Mouse (Mus musculus): ENCODE data around the gene Exoc1. TPM values are rescaled to one million over a fixed set of nuclear protein-coding genes. Genes with fewer than 3 reads are reported as not detected.
A peak's percentile ranks its signal among the peaks of the same experiment; 100 is the strongest.

Exoc1 gene
- polyA plus RNA-seq (2012; rRNA removed) = 92.7 and 104 TPM in 2 replicates

DNA sequence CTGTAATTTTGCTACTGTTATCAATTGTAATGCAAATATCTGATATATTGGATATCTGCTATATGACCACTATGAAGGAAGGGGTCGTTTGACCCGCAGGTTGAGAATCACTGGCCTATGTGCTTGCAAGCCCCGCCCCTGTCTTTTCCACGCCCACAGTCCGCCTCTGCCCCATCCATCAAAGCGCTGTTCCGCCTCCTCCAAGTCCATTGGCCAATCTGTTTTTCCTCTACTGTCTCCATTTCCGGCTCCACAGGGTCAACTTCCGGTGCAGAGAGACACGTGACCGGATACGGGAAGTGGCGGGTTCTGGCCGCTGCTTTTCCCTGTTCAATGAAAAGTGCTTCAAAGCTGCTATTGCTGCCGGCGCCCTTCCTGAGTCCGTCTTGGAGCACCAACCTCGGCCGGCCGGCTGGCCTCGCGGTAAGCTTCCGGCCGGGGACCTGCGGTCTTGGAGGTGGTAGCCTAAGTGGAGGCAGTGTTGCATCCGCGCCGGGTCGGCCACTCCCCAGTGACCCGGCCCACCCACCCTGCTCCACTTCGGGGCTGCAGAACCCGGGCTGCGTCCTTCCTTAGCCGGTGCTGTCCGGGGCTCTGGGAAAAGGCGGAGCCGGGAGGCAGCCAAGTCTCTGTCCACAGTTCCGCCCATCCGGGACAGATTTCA, at the start of gene Exoc1:
Gene Exoc1, plus strand, starts transcription at position 272 of the 664 bp plus-strand sequence.
- Histone ChIP-seq H3K4me3 (ENCODE audit: insufficient read depth, low read length) (peak within 1 kb of the TSS; percentile 36), H3K4me1 (ENCODE audit: control insufficient read depth, insufficient read depth, low read length) (peaks cover 4% of the 10 kb centered on the region; the same call in 1 of the 2 replicates), H3K27ac (ENCODE audit: insufficient read depth, low read length) (no peak within 1 kb of the TSS)
- no peak for TF ChIP-seq CTCF (IDR thresholded peaks at IDR 0.05; ENCODE audit: extremely low read depth, insufficient read depth, low read length)
- 0 out of 2 replicates have a peak, but pooled peaks have one; percentile 54 for TF ChIP-seq POLR2A (IDR thresholded peaks at IDR 0.05; ENCODE audit: extremely low read depth, insufficient read depth, low read length)

DNA sequence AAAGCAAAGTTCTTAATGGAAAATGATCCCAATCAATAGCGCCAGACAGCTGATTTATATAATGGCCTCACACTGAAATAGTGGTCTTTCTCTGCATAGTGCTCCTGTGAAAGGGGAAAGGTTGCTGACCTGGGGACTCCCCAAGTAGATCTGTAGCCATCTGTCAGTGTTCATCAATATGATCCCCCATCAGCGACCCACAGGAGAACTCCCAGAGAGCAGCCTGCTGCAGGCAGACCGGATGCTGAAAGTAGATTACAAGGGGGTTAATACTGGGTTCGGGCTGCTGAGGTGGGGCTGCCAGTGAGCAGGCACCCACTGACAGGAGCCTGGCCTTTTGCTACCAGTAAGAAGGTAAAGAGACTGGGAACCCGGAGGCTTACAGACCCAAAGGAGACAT, 45.3 kb upstream of the Exoc1 start, which contains the start of gene Gm7271:
Gene Gm7271, plus strand, starts transcription at position 230 of the 400 bp plus-strand sequence.
- Histone ChIP-seq H3K4me3 (ENCODE audit: insufficient read depth, low read length) (no peak within 1 kb of the TSS), H3K4me1 (ENCODE audit: control insufficient read depth, insufficient read depth, low read length) (no peaks in the 10 kb centered on the region), H3K27ac (ENCODE audit: insufficient read depth, low read length) (no peak within 1 kb of the TSS)
- TF ChIP-seq CTCF (IDR thresholded peaks at IDR 0.05; ENCODE audit: extremely low read depth, insufficient read depth, low read length) = no peak
- TF ChIP-seq POLR2A (IDR thresholded peaks at IDR 0.05; ENCODE audit: extremely low read depth, insufficient read depth, low read length) = no peak

DNA sequence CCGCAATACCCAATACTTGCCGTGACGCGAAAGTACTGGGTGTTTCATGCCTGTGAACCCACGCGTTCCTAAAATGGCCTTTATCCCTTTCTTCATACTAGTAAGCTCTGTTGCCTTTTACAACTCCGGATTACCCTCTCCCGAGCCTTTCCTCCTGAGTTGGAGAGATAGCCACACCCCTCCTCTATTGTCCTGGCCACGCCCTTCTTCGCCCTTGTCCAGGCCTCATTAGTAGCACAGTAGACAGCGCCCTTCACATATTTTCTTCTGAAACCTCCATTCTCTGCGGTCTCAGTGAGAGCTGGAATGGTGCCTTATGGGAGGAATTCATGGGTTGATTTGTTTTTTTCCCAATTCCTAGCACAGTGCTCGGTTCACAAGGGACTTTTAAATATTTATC, 34.0 kb upstream of the Exoc1 start:
- TF ChIP-seq CTCF (IDR thresholded peaks at IDR 0.05; ENCODE audit: extremely low read depth, insufficient read depth, low read length) (no peak), POLR2A (IDR thresholded peaks at IDR 0.05; ENCODE audit: extremely low read depth, insufficient read depth, low read length) (no peak)
- Histone ChIP-seq H3K4me1 (ENCODE audit: control insufficient read depth, insufficient read depth, low read length) (no peaks in the 10 kb centered on the region), H3K4me3 (ENCODE audit: insufficient read depth, low read length) (no peak overlapping the region), H3K27ac (ENCODE audit: insufficient read depth, low read length) (no peak overlapping the region)

GRCm38 (mm10) chr5:76522446-76522845, 6.7 kb upstream of the Exoc1 start:
- TF ChIP-seq POLR2A (IDR thresholded peaks at IDR 0.05; ENCODE audit: extremely low read depth, insufficient read depth, low read length) (no peak), CTCF (IDR thresholded peaks at IDR 0.05; ENCODE audit: extremely low read depth, insufficient read depth, low read length) (no peak)
- Histone ChIP-seq H3K4me1 (ENCODE audit: control insufficient read depth, insufficient read depth, low read length) (no peaks in the 10 kb centered on the region), H3K4me3 (ENCODE audit: insufficient read depth, low read length) (no peak overlapping the region), H3K27ac (ENCODE audit: insufficient read depth, low read length) (no peak overlapping the region)

- H3K4me3 ChIP-seq (ENCODE audit: insufficient read depth, low read length) = no peak overlapping the region
- H3K4me1 ChIP-seq (ENCODE audit: control insufficient read depth, insufficient read depth, low read length) = no peaks in the 10 kb centered on the region
- no peak overlapping the region for H3K27ac ChIP-seq (ENCODE audit: insufficient read depth, low read length)
- no peak for TF ChIP-seq POLR2A (IDR thresholded peaks at IDR 0.05; ENCODE audit: extremely low read depth, insufficient read depth, low read length)
Observed at GRCm38 (mm10) chr5:76524623-76525022, 4.5 kb upstream of the Exoc1 start.

DNA sequence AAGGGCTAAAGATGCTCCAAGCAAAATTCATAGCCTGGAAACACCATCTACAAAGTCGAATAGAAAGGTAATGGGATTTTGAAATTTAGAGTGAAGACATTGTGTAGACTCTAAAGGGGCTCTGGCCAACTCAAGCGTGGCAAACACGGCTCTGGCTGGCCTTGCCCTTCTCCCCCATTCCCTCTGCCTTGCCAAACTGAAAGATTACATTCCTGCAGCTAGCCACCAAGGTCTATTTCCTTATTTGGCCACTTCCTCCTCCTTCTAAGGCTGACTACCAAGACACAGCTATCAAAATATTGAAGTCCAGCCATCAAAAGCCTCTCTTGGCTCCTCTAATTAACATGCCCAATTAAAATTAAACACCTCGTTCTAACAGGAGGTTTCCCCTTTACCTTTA, 4.0 kb upstream of the Exoc1 start:
- Histone ChIP-seq H3K4me1 (ENCODE audit: control insufficient read depth, insufficient read depth, low read length) (no peaks in the 10 kb centered on the region), H3K4me3 (ENCODE audit: insufficient read depth, low read length) (no peak overlapping the region), H3K27ac (ENCODE audit: insufficient read depth, low read length) (no peak overlapping the region)
- TF ChIP-seq POLR2A (IDR thresholded peaks at IDR 0.05; ENCODE audit: extremely low read depth, insufficient read depth, low read length) (no peak), CTCF (IDR thresholded peaks at IDR 0.05; ENCODE audit: extremely low read depth, insufficient read depth, low read length) (no peak)

DNA sequence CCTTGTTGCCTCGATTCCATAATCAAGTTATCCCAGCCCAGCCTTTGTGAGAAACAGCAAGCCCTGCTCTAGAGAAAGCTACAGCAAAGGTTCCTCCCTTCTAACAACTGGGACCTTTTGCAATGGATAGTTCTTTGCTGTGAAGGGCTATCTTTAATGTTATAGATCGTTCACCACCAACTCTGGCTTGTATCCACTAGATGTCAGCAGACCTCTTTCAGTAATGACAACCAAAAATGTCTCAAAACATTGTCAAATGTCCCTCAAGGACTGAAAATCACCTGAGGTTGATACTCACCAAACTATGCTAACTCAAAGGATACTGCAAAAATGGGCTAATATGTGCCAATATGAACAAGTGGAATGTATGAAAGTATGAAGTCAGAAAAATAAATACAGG, 3.3 kb upstream of the Exoc1 start:
- Histone ChIP-seq H3K27ac (ENCODE audit: insufficient read depth, low read length) (no peak overlapping the region), H3K4me1 (ENCODE audit: control insufficient read depth, insufficient read depth, low read length) (peaks cover 2% of the 10 kb centered on the region; the same call in 1 of the 2 replicates), H3K4me3 (ENCODE audit: insufficient read depth, low read length) (no peak overlapping the region)
- no peak for TF ChIP-seq CTCF (IDR thresholded peaks at IDR 0.05; ENCODE audit: extremely low read depth, insufficient read depth, low read length)
- no peak for TF ChIP-seq POLR2A (IDR thresholded peaks at IDR 0.05; ENCODE audit: extremely low read depth, insufficient read depth, low read length)

DNA sequence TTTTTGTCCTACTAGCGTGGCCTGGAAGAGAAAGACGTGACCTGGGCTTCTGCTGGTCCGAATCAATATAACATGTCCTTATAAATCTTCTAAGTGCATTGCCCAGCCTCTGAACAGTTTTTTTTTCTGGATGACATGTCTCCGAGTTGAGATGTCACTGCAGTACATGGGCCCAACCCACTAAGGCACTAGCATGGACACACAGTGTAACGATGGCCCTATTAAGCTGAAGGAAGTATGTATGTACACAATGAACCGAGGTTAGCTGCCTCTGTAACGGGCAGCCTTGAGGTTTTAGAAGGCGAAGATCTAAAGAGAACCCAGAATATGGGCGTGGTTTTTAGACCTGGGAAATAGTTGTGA, 574 bp downstream of the Exoc1 start:
- H3K4me1 ChIP-seq (ENCODE audit: control insufficient read depth, insufficient read depth, low read length) = peaks cover 4% of the 10 kb centered on the region; the same call in 1 of the 2 replicates
- TF ChIP-seq POLR2A (IDR thresholded peaks at IDR 0.05; ENCODE audit: extremely low read depth, insufficient read depth, low read length) (no peak), CTCF (IDR thresholded peaks at IDR 0.05; ENCODE audit: extremely low read depth, insufficient read depth, low read length) (no peak)
- no peak overlapping the region for H3K27ac ChIP-seq (ENCODE audit: insufficient read depth, low read length)
- peak overlapping the region; percentile 36 for H3K4me3 ChIP-seq (ENCODE audit: insufficient read depth, low read length)

DNA sequence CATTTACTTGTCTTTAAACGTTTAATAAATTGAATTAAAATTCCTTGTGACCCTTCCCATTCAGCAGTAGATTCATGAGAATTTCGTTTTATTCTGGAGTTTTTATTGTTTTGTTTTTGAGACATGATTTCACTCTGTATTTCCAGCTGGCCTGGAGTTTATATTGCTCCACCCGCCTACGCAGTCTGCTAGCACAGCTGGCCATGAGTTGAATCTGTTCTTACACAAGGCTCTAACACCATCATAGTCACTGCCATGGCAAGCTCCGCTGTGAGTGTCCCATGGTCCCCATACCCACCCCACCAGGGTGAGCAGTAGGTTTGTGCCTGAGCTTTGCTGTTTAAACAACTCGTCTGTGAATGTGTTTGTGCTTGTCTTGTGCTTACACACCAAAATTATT, 4.1 kb downstream of the Exoc1 start:
- Histone ChIP-seq H3K4me3 (ENCODE audit: insufficient read depth, low read length) (no peak overlapping the region), H3K27ac (ENCODE audit: insufficient read depth, low read length) (no peak overlapping the region), H3K4me1 (ENCODE audit: control insufficient read depth, insufficient read depth, low read length) (peaks cover 4% of the 10 kb centered on the region; the same call in 1 of the 2 replicates)
- TF ChIP-seq CTCF (IDR thresholded peaks at IDR 0.05; ENCODE audit: extremely low read depth, insufficient read depth, low read length) = no peak
- TF ChIP-seq POLR2A (IDR thresholded peaks at IDR 0.05; ENCODE audit: extremely low read depth, insufficient read depth, low read length) = no peak

DNA sequence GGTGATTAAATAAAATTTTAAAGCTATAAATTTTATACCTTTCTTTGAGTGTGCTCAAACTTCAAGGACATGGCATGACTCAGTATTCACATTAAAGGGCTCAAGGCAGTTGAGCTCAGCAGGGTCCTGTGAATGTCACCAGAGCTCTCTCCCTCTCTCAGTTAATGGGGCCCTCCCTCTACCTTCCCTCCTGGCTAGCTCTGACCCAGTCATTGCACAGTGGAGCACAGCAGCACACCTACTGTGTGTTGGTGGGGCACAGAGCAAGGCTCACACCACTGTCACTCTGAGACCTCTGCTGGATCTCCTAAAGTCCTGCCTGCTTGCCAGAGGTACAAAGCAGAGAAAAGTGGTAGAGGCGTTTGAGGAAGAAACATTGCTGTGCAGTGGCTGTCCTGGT, 7.1 kb downstream of the Exoc1 start:
- Histone ChIP-seq H3K27ac (ENCODE audit: insufficient read depth, low read length) (no peak overlapping the region), H3K4me1 (ENCODE audit: control insufficient read depth, insufficient read depth, low read length) (peaks cover 2% of the 10 kb centered on the region; the same call in 1 of the 2 replicates), H3K4me3 (ENCODE audit: insufficient read depth, low read length) (no peak overlapping the region)
- TF ChIP-seq CTCF (IDR thresholded peaks at IDR 0.05; ENCODE audit: extremely low read depth, insufficient read depth, low read length) (no peak), POLR2A (IDR thresholded peaks at IDR 0.05; ENCODE audit: extremely low read depth, insufficient read depth, low read length) (no peak)

All from cortical plate, adult 2 months (tissue).